Mouse (Mus musculus): ENCODE results near the gene Zfp872. TPM values are rescaled to one million over a fixed set of nuclear protein-coding genes. Genes with fewer than 3 reads are reported as not detected.

The Zfp872 gene
- total RNA-seq, 2 experiments from 2014 or later, result not detected

Other genes starting within 250 kb of the Zfp872 start
- gene Swsap1, start 232.3 kb upstream of the Zfp872 start, total RNA-seq (2015), result 8.1 and 9.0 TPM in 2 replicates
- 4.1 and 5.8 TPM in 2 replicates for gene Swsap1, start 232.3 kb upstream of the Zfp872 start, total RNA-seq (2017)
- 3.0 and 6.0 TPM in 2 replicates for gene Epor, start 224.6 kb upstream of the Zfp872 start, total RNA-seq (2015)
- gene Epor, start 224.6 kb upstream of the Zfp872 start, total RNA-seq (2017), result 3.8 and 5.0 TPM in 2 replicates
- gene Rgl3, start 198.6 kb upstream of the Zfp872 start, total RNA-seq (2015), result not detected in 2 replicates
- gene Rgl3, start 198.6 kb upstream of the Zfp872 start, total RNA-seq (2017), result not detected in 2 replicates
- gene Ccdc151, start 185.5 kb upstream of the Zfp872 start, total RNA-seq (2015), result not detected in 2 replicates
- gene Ccdc151, start 185.5 kb upstream of the Zfp872 start, total RNA-seq (2017), result not detected in 2 replicates
- 50.3 and 51.2 TPM in 2 replicates for gene Prkcsh, start 185.3 kb upstream of the Zfp872 start, total RNA-seq (2015)
- 136 and 146 TPM in 2 replicates for gene Prkcsh, start 185.3 kb upstream of the Zfp872 start, total RNA-seq (2017)
- gene Elavl3, start 136.1 kb upstream of the Zfp872 start, total RNA-seq (2015), result not detected in 2 replicates
- gene Elavl3, start 136.1 kb upstream of the Zfp872 start, total RNA-seq (2017), result not detected in 2 replicates
- gene Gm49318, start 116.8 kb upstream of the Zfp872 start, total RNA-seq (2015), result not detected in 2 replicates
- not detected in 2 replicates for gene Gm49318, start 116.8 kb upstream of the Zfp872 start, total RNA-seq (2017)
- 4.9 and 7.1 TPM in 2 replicates for gene Zfp653, start 116.7 kb upstream of the Zfp872 start, total RNA-seq (2015)
- gene Zfp653, start 116.7 kb upstream of the Zfp872 start, total RNA-seq (2017), result 8.0 and 11.9 TPM in 2 replicates
- gene Ecsit, start 102.7 kb upstream of the Zfp872 start, total RNA-seq (2015), result 10.1 and 12.0 TPM in 2 replicates
- 20.8 and 24.0 TPM in 2 replicates for gene Ecsit, start 102.7 kb upstream of the Zfp872 start, total RNA-seq (2017)
- gene Cnn1, start 88.9 kb upstream of the Zfp872 start, total RNA-seq (2015), result not detected in 2 replicates
- gene Cnn1, start 88.9 kb upstream of the Zfp872 start, total RNA-seq (2017), result not detected in 2 replicates
- 106 and 124 TPM in 2 replicates for gene Elof1, start 70.9 kb upstream of the Zfp872 start, total RNA-seq (2015)
- 43.6 and 49.6 TPM in 2 replicates for gene Elof1, start 70.9 kb upstream of the Zfp872 start, total RNA-seq (2017)
- gene Acp5, start 52.4 kb upstream of the Zfp872 start, total RNA-seq (2015), result 3.3 and 4.1 TPM in 2 replicates
- 2.9 and 5.3 TPM in 2 replicates for gene Acp5, start 52.4 kb upstream of the Zfp872 start, total RNA-seq (2017)
- gene Pigyl, start 31.2 kb upstream of the Zfp872 start, total RNA-seq (2015), result 21.8 and 25.4 TPM in 2 replicates
- 28.4 and 31.8 TPM in 2 replicates for gene Pigyl, start 31.2 kb upstream of the Zfp872 start, total RNA-seq (2017)
- 42.9 and 52.0 TPM in 2 replicates for gene Zfp809, start 37.6 kb downstream of the Zfp872 start, total RNA-seq (2015)
- gene Zfp809, start 37.6 kb downstream of the Zfp872 start, total RNA-seq (2017), result 28.8 and 32.3 TPM in 2 replicates
- gene Zfp599, start 71.8 kb downstream of the Zfp872 start, total RNA-seq (2015), result 6.0 and 7.1 TPM in 2 replicates
- 8.0 and 9.0 TPM in 2 replicates for gene Zfp599, start 71.8 kb downstream of the Zfp872 start, total RNA-seq (2017)
- 10.2 and 10.9 TPM in 2 replicates for gene Zfp810, start 119.6 kb downstream of the Zfp872 start, total RNA-seq (2015)
- gene Zfp810, start 119.6 kb downstream of the Zfp872 start, total RNA-seq (2017), result 14.7 and 15.1 TPM in 2 replicates
- gene Anln, start 201.1 kb downstream of the Zfp872 start, total RNA-seq (2015), result 68.3 and 76.2 TPM in 2 replicates
- 44.9 and 58.8 TPM in 2 replicates for gene Anln, start 201.1 kb downstream of the Zfp872 start, total RNA-seq (2017)
- gene 9530077C05Rik, start 223.4 kb downstream of the Zfp872 start, total RNA-seq (2015), result 2.1 and 2.5 TPM in 2 replicates
- gene 9530077C05Rik, start 223.4 kb downstream of the Zfp872 start, total RNA-seq (2017), result 2.2 and 5.4 TPM in 2 replicates